Mouse (Mus musculus): ENCODE measurements around the gene Siah2.

Gene Siah2

DNA sequence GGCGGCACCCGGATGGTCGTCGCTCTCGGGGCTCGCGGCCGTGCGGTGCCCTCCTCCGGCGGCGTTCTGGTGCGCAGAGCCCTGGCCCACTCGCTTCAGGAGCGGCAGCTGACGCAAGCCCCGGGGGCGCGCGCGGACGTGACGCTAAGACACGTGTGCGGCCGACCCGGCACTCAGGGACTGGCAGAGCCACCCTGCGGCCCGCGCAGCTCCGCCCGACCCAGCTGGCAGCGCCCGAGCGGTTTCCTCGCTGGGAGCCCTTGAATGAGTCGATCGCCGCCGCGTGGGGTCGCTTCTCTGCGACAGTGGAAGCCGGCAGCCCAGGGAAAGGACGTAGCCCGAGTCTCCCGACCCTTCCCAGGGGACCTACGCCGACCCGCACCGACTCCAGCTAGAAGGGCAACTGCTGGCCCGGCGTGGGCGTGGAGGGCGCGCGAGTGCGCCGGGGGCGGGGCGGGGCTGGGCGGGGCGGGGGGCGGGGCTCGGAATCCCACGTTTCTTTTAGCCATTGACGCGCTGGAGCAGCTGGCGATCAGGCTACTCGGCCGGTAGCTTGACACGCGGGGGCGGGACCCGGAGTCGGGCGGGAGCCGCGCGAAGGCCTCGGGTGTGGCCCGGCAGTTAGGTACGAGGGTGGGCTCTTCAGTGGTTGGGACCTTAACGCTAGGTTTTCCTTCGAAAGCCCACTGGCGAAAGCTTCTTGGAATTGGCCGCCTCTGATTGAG, at the start of gene Siah2:
Gene Siah2, minus strand, starts transcription at position 404 of the 725 bp plus-strand sequence.
- peak; percentile 99 for DNase-seq

- DNase-seq, result peak; percentile 66
Measured at GRCm38 (mm10) chr3:58739536-58739935, 47.3 kb upstream of the Siah2 start.

DNA sequence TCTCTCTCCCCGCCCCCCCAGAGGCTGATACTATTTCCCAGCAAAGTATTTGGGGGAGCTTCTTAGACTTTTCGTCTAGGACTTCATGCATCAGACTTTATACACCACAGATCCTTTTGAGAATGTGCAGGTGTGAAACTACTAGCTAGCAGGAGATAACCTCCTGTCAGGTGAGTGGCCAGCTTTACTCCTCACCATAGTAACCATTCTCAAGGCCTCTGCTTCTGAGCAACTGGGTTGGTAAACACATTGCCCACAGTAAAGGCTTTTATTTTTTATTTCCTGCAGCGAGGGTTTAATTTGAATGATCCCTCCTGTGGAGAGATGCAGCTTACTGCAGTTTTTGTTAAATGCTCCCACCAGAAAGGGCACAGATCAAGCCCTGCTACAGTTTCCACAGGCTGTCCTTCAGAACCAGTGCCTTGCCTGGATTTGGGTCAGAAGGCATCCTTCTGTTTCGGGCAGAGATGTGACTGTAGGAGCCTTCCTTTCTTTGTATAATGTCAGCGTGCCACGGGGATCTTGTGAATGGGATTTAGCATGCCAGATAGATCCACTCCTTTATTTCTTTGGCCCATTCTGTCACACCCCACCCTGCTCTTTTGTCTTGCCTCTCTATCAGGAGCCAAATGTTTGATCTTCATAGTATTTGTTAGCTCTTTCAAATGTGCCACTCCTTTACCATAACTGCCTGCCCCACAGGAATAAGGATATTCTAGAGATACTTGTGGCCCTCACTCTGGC, 46.3 kb upstream of the Siah2 start:
- peak; percentile 50 for DNase-seq

GRCm38 (mm10) chr3:58731520-58731919, 39.3 kb upstream of the Siah2 start:
- peak; percentile 7 for DNase-seq

GRCm38 (mm10) chr3:58730580-58730979, 38.4 kb upstream of the Siah2 start:
- peak; percentile 71 for DNase-seq

DNA sequence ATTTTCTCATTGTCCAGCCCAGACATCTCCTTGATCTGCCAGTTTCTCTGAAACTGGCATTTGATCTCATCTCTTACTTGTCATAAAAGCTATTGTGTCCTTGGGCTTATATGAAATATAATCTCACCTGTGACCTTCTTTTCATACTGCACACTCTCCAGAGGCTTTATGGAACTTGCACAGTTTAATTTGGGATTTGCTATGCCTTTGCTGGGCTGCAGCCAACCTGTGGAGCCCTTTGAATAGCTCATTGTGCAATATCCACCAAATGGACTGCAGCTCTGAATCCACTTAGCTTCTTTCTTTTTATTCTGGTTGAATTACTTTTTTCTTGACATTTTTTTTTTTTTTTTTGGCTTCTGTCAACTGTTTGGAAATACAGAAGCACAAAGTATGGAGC, 37.3 kb upstream of the Siah2 start:
- DNase-seq, result peak; percentile 64

DNA sequence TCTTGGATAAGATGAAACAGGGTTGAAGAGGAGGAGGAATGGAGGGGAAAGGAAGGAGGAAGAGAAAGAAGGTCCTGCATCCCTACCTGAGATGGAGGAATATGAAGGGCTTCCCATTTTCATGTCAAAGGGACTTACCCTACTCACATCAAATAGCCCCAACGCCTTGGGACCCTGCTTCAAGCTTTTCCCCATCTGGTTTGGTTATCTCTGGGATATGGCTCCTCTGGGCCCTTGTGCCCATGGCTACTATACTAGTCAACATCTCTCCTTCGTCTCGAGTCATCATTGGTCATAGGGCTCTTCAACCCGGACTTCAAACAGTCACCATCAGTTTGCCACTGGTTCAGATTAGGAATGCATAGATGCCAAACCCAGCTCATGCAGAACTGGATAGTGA, 35.4 kb upstream of the Siah2 start:
- peak; percentile 69 for DNase-seq

GRCm38 (mm10) chr3:58727012-58727411, 34.8 kb upstream of the Siah2 start:
- peak; percentile 33 for DNase-seq

DNA sequence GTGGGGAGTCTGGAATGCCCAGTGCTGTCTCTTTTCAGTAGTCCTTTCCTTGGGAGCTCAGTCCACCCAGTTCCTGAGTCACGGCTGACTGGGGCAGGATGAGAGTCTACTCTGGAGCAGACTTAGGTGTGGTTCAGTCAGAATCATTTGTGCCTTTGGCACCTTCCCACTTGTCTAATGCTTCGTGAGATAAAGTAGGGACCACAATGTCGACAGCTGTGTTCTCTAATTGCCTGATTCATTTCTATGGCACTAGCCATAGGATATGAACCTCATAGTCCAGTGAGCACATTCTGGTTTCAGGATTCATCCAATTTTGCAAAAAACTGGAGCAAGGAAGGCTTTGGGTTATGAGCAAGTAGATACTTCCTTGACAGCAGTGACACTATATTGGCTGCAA, 34.2 kb upstream of the Siah2 start:
- peak; percentile 21 for DNase-seq

DNA sequence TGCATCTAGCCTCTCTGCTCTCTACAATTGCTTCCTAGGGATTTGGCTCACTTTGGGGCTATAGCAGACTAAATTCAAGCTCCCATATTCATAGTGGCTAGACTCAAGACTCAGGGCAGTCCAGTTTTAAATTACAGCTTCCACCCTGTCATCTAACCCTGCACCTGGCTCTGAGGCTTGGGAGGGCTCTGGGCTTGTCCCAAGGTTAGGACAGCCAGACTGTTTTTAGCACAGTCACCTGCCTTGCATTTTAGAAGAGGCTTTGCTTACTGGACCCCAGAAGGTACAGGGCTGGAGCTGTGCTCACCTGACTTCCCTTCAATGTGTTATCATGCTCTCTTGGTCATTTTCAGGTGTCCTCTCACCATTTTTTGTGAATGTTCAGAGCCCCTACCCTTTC, 32.6 kb upstream of the Siah2 start:
- peak; percentile 64 for DNase-seq

- DNase-seq, result peak; percentile 48
Measured at GRCm38 (mm10) chr3:58723656-58724055, 31.5 kb upstream of the Siah2 start.

DNA sequence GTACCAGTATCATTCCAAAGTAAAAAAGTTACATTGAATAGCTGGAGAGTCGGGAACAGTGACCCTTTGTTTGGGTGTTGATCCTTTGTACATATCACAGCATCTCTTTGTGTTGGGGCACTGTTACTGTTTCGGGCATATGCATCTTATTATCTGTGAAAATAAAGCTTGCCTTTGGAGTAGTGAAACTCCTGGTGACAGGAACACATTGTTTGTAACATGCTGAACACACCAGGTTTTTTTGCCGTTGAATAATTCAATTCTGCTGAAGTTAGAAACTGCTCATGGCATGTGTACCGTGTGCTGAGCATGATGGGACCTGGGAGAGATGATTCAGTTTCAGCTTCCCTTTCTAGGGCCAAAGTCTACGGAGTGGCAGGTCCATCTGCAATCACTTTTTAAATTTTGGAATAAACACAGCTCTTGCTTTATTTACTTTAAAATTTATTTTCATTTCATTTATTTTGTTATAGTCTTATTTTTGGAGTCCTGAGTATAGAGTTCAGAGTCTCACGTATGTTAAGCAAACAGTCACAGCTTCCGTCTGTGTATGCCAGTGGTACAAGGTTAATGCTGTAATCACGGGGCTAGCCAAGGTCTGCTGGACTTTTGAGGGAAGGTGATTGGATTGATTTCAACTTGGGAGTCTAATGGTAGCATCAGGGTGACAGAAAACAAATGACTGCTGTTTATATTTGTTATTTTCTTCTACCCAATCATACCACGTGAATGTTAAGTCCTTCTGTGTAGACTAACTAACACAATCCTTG, 27.4 kb upstream of the Siah2 start:
- DNase-seq, result peak; percentile 35

DNA sequence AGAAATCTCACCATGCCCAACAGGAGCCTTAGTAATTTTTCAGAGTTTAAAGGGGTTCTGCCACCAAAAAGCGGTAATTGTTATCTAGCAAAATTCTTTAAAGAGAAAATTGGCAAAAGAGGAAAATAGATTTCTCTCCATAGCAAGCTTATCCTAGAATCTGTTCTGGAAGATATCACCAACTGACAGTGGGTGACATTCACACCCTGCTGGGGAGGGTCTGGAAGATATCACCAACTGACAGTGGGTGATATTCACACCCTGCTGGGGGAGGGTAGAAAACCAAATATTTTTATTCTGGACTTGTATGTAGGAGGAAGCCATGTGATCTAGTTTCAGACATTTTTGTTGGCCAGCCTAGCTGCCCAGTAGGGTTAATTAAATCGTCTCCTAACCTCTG, 24.5 kb upstream of the Siah2 start:
- DNase-seq, result peak; percentile 67

- peak; percentile 33 for DNase-seq
Measured at GRCm38 (mm10) chr3:58714767-58715166, 22.6 kb upstream of the Siah2 start.

GRCm38 (mm10) chr3:58714034-58714433, 21.8 kb upstream of the Siah2 start:
- peak; percentile 73 for DNase-seq

DNA sequence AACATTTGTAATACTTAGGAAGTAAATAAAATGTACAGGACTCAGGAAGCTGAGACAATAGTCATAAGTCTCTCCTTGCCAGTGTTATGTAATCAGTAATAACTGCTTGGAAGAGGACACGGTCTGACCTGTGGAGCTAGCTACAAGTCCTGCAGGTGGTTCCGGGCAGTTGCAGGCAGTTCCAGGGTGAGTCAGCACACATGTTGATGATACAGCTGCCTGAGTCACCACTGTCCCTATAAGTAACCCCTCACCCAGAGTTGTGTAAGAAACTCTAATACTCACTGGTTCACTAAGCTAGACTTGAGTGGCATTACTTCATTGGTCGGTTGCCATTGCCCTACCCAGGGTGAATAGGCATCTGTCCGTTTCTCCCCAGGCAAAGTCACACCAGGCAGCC, 21.0 kb upstream of the Siah2 start:
- DNase-seq, result peak; percentile 44

DNA sequence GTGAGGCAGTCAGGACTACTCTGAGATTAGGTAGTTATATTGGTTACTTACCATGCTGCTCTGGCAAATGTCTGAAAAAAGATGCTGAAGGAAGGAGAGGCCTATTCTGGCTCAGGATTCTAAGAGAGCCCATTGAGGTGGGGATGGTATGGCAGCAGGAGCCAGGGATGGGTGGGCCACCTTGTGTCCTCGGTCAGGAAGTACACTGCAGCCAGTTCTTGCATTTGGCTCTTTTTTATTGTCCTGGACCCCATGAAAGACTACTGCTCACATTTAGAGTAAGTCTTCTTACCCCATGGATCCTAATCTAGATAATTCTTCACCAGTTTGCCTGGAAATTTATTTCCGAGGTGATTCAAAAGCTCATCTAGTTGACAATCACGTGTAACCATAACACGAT, 12.3 kb upstream of the Siah2 start:
- DNase-seq, result peak; percentile 75

DNA sequence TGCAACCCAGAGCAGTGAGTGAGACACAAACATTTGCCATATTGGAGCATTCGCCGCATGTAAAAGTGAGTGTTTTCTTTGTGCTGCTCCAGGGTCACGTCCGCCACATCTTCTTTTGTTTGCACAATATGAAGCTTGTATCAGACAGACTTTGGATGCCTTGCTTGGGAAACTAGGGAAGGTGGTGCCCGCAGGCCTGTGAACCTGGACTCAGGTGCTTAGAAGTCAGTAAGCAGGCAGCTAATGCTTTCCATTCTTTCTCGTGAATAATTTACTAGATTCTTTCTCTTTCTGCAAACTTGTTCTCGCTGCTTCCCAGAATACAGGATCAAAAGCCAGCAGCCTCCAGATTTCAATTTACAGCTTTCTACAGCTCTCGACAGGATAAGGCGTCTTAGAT, 11.5 kb upstream of the Siah2 start:
- peak; percentile 43 for DNase-seq

DNA sequence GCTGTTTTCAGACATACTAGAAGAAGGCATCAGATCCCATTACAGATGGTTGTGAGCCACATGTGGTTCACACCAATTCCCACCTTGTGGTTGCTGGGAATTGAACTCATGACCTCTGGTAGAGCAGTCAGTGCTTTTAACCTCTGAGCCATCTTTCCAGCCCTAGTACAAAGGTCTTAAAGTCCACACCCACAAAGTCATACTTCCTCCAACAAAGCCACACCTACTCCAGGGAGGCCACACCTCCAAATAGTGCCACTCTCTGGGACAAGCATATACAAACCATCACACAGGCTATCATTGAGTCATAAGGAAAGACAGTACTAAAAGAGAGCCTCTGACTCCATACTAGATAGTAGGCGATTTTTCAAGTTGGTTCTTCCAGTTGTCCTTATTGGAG, 10.1 kb upstream of the Siah2 start:
- DNase-seq, result peak; percentile 16

DNA sequence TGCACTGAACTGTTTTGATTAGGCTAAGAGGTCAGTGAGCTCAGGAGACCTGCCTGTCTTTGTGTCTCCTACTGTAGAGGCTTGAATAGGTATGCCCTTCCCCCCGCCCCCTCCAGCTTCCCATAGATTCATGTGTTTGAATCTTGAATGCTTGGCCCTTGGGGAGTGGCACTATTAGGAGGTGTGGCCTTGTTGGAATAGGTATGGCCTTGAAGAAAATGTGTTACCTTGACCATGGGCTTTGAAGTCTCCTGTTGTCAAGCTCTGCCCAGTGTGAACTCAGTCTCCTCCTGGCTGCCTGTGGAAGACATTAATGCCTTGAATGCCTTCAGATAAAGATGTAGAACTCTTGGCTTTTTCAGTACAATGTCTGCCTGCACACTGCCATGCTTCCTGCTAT, 9.2 kb upstream of the Siah2 start:
- DNase-seq, result peak; percentile 54

GRCm38 (mm10) chr3:58697926-58698325, 5.7 kb upstream of the Siah2 start:
- DNase-seq, result no peak

- DNase-seq, result peak; percentile 13
Measured at GRCm38 (mm10) chr3:58696806-58697205, 4.6 kb upstream of the Siah2 start.

DNA sequence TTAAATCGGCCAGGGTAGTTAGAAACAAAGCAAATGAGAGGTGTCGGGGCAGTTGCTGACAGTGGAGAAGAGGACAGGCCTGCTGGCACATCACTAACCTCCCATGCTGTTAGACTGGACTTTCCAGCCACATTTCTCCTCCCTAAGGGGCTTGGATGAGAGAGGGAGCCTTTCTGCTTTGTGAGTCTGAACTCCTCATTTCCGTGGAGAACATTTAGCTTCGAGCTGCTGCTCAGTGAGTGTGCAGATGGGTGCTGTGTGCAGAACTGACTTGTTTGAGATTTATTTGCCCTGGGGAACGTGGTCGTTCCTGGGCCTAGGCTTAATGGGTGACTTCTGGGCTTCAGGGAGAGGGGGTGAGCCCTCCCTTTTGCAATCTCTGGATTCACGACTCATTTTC, 3.3 kb upstream of the Siah2 start:
- peak; percentile 54 for DNase-seq

DNA sequence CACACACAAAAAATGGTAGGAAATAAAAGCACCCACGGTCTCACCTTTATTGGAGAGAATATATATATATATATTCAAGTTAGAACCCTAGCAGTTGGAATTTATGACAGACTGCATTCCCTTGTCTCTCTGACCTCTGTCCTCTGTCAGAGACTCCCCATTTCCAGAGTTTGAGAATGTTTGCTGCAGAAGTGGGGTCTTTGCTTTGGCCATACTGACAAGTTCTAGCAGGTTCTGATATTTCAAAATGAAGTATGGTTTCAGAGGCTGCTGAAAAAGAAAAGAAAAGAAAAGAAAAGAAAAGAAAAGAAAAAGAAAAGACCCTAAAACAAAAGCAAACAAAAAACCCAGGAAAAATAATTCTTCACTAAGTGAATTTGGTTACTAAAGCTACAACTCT, 2.8 kb upstream of the Siah2 start:
- peak; percentile 14 for DNase-seq
